Mouse (Mus musculus) heart, embryonic 15.5 days (tissue): Measurements from ENCODE around the gene Kif3a. TPM values are rescaled to one million over a fixed set of nuclear protein-coding genes. Genes with fewer than 3 reads are reported as not detected.
A peak's percentile ranks its signal among the peaks of the same experiment; 100 is the strongest.

Source experiments
- ATAC-seq: fragments of 200-750 bp; cut with Nextera tagmentation; replicated peaks from 2 replicates; pipeline ENCODE4 v1.8.0; 2017; ENCODE audit warnings: low read depth, moderate TSS enrichment; ENCODE audit not compliant: insufficient number of reproducible peaks, insufficient read depth, low FRiP score
- H3K27ac ChIP-seq: fragments of 300-500 bp; sonication (generic); 2 replicates; pipeline ENCODE4 v1.5.1; 2015; ENCODE audit warnings: mild to moderate bottlenecking, inconsistent platforms
- H3K27me3 ChIP-seq: fragments of 300-500 bp; sonication (generic); 2 replicates; pipeline ENCODE4 v1.6.1; 2015; ENCODE audit warnings: inconsistent platforms
- H3K36me3 ChIP-seq: fragments of 300-500 bp; sonication (generic); 2 replicates; pipeline ENCODE4 v1.6.1; 2015; ENCODE audit warnings: mild to moderate bottlenecking, inconsistent platforms
- H3K4me1 ChIP-seq: fragments of 300-500 bp; sonication (generic); replicated peaks from 2 replicates; pipeline ENCODE4 v1.6.1; 2015; ENCODE audit warnings: inconsistent platforms
- H3K4me2 ChIP-seq: fragments of 300-500 bp; sonication (generic); 2 replicates; pipeline ENCODE4 v1.6.1; 2015; ENCODE audit warnings: inconsistent platforms, mild to moderate bottlenecking, moderate library complexity
- H3K4me3 ChIP-seq: fragments of 300-500 bp; sonication (generic); 2 replicates; pipeline ENCODE4 v1.5.1; 2015; ENCODE audit warnings: mild to moderate bottlenecking, inconsistent platforms
- H3K9ac ChIP-seq: fragments of 300-500 bp; sonication (generic); 2 replicates; pipeline ENCODE4 v1.6.1; 2015; ENCODE audit warnings: mild to moderate bottlenecking, inconsistent platforms
- H3K9me3 ChIP-seq: fragments of 300-500 bp; sonication (generic); replicated peaks from 2 replicates; pipeline ENCODE4 v1.6.1; 2016; ENCODE audit warnings: inconsistent platforms
- WGBS: fragments of 180-500 bp; shearing (Covaris S2); methylation state at CpG from one replicate; pipeline ENCODE4 v1.1.7; 2015; ENCODE audit warnings: mixed read lengths; 5-methylcytosine and 5-hydroxymethylcytosine counted together
- polyA plus RNA-seq: library from polyadenylated mRNA; unstranded; fragments of >200 nt; fragmentation: Nextera tagmentation; extraction: Ambion mirVana; gene quantifications from 2 replicates; pipeline ENCODE4 v1.2.1, GENCODE M21; 2015

The Kif3a gene
- polyA plus RNA-seq, 1 experiment from 2014 or later, result 43.5 TPM

DNA sequence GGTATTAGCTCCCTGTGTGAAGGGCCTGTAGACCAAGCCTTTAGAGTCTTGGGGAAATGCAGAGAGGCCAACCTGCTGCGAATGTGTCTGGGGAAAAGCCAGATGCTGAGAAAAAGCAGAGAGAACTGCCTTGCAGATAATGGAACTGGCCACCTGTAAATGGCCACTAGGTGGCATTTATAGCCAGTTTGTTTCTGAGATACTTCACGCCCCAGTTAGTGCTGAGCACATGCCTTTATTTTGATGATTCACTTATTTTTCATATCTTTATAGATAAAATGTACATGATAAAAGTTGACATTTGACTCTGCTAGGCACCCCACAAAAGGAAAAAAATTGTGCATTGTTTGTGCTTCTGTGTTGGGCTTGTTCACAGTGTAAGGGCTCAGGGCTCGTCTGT lies 17.7 kb downstream of the Kif3a start:
- Histone ChIP-seq H3K4me1 (0 out of 2 replicates have a peak, but pooled peaks cover 3% of the 10 kb centered on the region), H3K36me3 (peaks cover 44% of the 10 kb centered on the region), H3K9me3 (no peaks in the 10 kb centered on the region), H3K4me2 (no peak overlapping the region), H3K27ac (no peak overlapping the region), H3K27me3 (no peaks in the 10 kb centered on the region), H3K4me3 (no peak overlapping the region), H3K9ac (no peak overlapping the region)
- WGBS, result 50% methylated on average over 3 of the region's 3 CpGs
- no peak for ATAC-seq

DNA sequence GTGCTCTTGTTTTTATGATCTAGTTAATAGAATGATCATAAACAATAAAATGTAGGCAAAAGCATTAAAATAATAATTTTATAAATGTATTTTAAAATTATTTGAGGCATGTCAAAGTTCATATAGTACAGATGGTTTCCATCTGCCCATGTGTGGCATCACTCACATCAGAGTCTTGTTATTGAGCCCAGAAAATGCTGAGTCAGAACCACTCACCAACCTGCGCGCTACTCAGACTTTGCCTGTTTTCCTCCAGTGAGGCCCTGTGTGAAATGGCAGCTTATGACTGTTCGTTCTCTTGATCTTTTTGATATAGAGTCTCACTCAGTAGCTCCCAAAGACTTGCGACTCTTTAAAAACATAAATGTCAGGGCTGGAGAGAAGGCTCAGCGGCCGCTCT lies 18.3 kb downstream of the Kif3a start:
- Histone ChIP-seq H3K36me3 (peaks cover 39% of the 10 kb centered on the region), H3K9ac (no peak overlapping the region), H3K4me2 (no peak overlapping the region), H3K4me3 (no peak overlapping the region), H3K27ac (no peak overlapping the region), H3K27me3 (no peaks in the 10 kb centered on the region), H3K9me3 (no peaks in the 10 kb centered on the region), H3K4me1 (peaks cover 6% of the 10 kb centered on the region; the same call in 1 of the 2 replicates)
- no peak for ATAC-seq
- 61% methylated on average over 6 of the region's 6 CpGs for WGBS

DNA sequence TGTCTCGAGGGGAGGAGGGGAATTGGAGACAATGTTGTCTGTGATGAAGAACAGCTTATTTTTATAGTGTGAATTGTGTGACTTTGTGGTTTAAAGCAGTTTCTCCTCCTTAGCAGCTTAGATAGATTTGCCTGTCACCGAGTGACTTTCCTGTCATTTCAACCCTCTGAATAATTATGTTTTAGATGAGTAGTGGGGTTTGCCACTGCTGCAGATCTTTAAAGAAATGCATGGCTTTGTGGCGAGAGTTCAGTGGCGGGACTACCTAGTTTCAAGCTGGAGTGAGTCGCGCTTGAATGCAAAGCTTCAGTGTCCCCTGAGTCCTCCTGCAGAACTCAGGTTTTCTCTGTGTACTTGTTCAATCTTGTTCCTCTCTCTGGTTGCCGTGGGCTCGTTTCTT lies 21.1 kb downstream of the Kif3a start:
- Histone ChIP-seq H3K27me3 (no peaks in the 10 kb centered on the region), H3K9ac (no peak overlapping the region), H3K36me3 (peaks cover 32% of the 10 kb centered on the region), H3K4me2 (no peak overlapping the region), H3K4me3 (no peak overlapping the region), H3K9me3 (no peaks in the 10 kb centered on the region), H3K27ac (no peak overlapping the region), H3K4me1 (peaks cover 6% of the 10 kb centered on the region; the same call in 1 of the 2 replicates)
- no peak for ATAC-seq
- 76% methylated on average over 8 of the region's 8 CpGs for WGBS

DNA sequence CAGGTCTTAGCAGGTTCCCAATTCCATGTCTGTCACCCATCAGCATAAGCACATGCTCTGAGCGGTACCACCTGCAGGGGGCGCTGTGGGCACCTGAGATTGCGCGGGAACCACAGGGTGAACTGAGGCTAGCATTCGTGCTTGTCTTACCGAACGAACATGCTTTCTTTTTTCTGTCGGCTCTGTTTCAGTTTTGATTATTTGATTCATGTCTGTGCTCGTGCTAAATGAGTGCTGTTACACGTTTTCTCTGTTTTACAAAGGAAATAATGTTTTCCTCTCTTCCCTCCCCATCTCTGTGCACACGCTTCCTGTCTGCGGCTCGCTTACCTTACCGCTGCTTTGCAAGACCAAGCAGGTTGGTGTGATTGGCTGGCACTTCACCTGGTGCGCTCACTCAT lies 23.2 kb downstream of the Kif3a start:
- ATAC-seq, result no peak

DNA sequence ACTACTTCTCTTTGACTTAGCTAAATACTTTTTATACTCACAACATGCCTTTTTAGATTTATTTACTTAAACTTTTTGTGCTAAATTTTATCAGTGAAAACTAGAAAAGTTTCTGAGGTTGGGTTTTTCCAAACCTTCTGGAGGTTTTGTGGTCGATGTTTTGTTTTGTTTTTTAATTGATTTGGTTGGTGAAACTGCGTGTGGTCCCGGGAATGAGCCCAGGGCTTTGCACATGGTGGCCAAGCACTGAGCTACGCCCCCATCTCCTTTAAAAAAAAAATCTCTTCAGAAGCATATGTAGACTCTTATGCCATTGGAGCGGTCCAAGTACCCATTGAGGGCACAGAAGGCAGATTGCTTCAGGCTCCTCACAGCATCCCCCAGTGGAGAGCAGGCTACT lies 23.9 kb downstream of the Kif3a start:
- WGBS, result 95% methylated on average over 5 of the region's 5 CpGs
- H3K4me3 ChIP-seq, result no peak overlapping the region
- no peaks in the 10 kb centered on the region for H3K9me3 ChIP-seq
- H3K27ac ChIP-seq, result no peak overlapping the region
- H3K4me1 ChIP-seq, result peaks cover 3% of the 10 kb centered on the region; the same call in 1 of the 2 replicates
- H3K36me3 ChIP-seq, result peaks cover 25% of the 10 kb centered on the region
- no peak overlapping the region for H3K9ac ChIP-seq
- no peaks in the 10 kb centered on the region for H3K27me3 ChIP-seq
- no peak overlapping the region for H3K4me2 ChIP-seq
- no peak for ATAC-seq

More for the DNA sequence above, 23.2 kb downstream of the Kif3a start:
- H3K4me2 ChIP-seq, result no peak overlapping the region
- H3K9ac ChIP-seq, result no peak overlapping the region
- no peaks in the 10 kb centered on the region for H3K27me3 ChIP-seq
- H3K36me3 ChIP-seq, result peaks cover 25% of the 10 kb centered on the region
- no peak overlapping the region for H3K27ac ChIP-seq
- no peaks in the 10 kb centered on the region for H3K9me3 ChIP-seq
- WGBS, result 38% methylated on average over 15 of the region's 15 CpGs
- peaks cover 6% of the 10 kb centered on the region; the same call in 1 of the 2 replicates for H3K4me1 ChIP-seq
- H3K4me3 ChIP-seq, result no peak overlapping the region

DNA sequence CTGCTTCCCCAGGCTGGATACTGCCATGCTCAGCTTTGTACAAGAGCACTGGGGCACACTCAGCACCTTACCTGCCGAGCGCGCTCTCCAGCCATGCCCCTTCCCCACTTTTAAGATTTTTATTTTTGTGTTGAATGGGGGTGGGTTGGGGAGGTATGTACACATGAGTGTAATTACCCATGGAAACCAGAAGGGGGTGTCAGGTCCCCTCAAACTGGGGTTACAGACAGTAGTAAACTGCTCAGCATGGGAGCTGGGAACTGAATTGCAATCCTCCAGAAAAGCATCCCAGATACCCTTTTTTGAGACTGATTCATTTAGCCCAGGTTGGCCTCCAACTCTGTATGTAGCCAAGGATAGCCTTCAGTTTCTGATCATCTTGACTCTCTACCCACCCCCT lies 37.8 kb downstream of the Kif3a start:
- H3K9me3 ChIP-seq, result no peaks in the 10 kb centered on the region
- H3K36me3 ChIP-seq, result no peaks in the 10 kb centered on the region
- H3K9ac ChIP-seq, result no peak overlapping the region
- peaks cover 8% of the 10 kb centered on the region for H3K4me1 ChIP-seq
- no peak overlapping the region for H3K4me3 ChIP-seq
- 86% methylated on average over 3 of the region's 3 CpGs for WGBS
- H3K4me2 ChIP-seq, result no peak overlapping the region
- no peak for ATAC-seq
- H3K27ac ChIP-seq, result no peak overlapping the region
- H3K27me3 ChIP-seq, result no peaks in the 10 kb centered on the region

DNA sequence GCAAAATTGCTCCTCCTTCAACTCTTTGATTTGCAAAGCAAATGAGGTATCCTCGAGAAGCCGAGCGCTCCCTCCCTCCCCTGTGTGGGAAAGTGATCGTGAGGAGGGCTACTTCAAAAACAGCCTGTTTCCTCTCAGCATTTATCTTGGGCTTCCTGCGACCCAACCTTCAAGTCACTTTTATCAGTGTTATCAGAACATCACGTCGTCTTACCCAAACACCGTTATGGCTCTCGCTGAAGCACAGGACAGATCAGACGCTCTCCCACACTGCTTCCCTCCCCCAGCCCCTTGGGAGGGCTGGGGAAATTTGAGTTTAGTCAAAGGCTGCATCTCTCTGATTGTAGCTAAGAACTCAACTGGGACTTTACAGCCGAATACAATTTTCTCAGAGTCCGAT lies 38.4 kb downstream of the Kif3a start:
- Histone ChIP-seq H3K4me3 (no peak overlapping the region), H3K36me3 (no peaks in the 10 kb centered on the region), H3K27ac (no peak overlapping the region), H3K4me2 (peak overlapping the region; percentile 29), H3K9ac (no peak overlapping the region), H3K27me3 (no peaks in the 10 kb centered on the region), H3K4me1 (peaks cover 8% of the 10 kb centered on the region), H3K9me3 (no peaks in the 10 kb centered on the region)
- WGBS, result 6% methylated on average over 12 of the region's 12 CpGs
- ATAC-seq, result no peak

DNA sequence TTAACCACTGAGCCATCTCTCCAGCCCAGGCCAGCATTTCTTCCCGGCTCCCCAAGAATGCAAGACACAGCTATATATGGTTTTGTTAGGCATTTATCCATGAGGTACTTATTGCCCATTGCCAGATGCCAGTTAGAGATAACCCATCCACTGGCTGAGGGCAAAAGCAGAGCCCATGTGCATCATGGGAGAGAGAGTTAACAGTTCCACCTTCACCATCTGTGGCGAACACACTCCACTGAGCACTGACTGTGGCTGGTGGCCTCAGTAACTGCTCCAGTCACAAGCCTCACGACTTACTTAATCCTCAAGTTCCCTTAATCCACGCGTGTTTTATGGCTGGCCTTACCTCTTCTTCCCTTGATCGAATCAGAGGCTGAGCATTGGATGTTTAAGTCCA lies 42.1 kb downstream of the Kif3a start:
- H3K4me3 ChIP-seq, result no peak overlapping the region
- no peaks in the 10 kb centered on the region for H3K36me3 ChIP-seq
- no peaks in the 10 kb centered on the region for H3K9me3 ChIP-seq
- peaks cover 8% of the 10 kb centered on the region for H3K4me1 ChIP-seq
- no peaks in the 10 kb centered on the region for H3K27me3 ChIP-seq
- H3K4me2 ChIP-seq, result no peak overlapping the region
- WGBS, result 80% methylated on average over 6 of the region's 6 CpGs
- H3K27ac ChIP-seq, result no peak overlapping the region
- no peak for ATAC-seq
- no peak overlapping the region for H3K9ac ChIP-seq

DNA sequence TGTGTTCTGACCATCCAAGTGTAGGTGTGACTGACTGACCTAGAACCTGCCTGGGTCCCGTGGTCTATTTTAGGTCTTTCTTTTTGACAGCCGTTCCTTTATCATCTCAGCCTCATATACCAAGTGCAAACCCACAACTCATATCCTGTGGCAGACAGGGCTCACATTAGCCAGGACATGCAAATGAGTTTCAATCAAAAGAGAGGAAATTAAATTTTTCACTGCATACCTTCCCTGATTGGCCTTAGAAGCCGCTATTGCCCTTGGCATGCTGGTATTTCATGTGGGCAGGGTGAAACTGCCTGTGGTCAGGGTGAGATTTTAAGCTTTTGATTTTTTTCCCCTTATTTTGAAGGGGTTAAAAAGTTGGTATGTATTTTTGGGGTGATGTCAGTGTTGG lies 42.5 kb downstream of the Kif3a start:
- 56% methylated on average over 3 of the region's 3 CpGs for WGBS
- no peak for ATAC-seq
- no peaks in the 10 kb centered on the region for H3K36me3 ChIP-seq
- peaks cover 8% of the 10 kb centered on the region for H3K4me1 ChIP-seq
- no peaks in the 10 kb centered on the region for H3K9me3 ChIP-seq
- H3K4me2 ChIP-seq, result no peak overlapping the region
- H3K27me3 ChIP-seq, result no peaks in the 10 kb centered on the region
- H3K9ac ChIP-seq, result no peak overlapping the region
- no peak overlapping the region for H3K27ac ChIP-seq
- H3K4me3 ChIP-seq, result no peak overlapping the region

DNA sequence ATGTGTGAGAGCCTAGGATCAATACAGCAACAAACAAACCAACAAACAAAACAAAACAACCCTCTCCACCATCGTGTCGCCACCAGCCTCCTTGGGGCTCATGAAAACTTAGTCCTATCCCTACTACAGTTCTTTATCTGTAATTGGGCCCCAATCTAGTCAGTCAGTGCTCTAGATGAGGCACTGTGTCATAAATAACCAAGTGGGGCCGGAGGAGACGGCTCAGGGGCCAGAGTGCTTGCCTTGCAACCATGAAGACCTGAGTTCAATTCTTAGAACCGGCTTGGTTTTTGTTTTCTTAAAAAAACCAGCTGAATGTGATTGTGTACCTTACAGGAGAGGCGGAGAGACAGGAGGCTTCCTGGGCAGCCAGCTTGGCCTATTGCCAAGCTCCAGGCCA lies 48.0 kb downstream of the Kif3a start:
- Histone ChIP-seq H3K9ac (no peak overlapping the region), H3K4me1 (no peaks in the 10 kb centered on the region), H3K36me3 (no peaks in the 10 kb centered on the region), H3K27me3 (no peaks in the 10 kb centered on the region), H3K4me2 (no peak overlapping the region), H3K27ac (no peak overlapping the region), H3K4me3 (no peak overlapping the region), H3K9me3 (no peaks in the 10 kb centered on the region)
- ATAC-seq, result no peak
- 60% methylated on average over 6 of the region's 6 CpGs for WGBS

DNA sequence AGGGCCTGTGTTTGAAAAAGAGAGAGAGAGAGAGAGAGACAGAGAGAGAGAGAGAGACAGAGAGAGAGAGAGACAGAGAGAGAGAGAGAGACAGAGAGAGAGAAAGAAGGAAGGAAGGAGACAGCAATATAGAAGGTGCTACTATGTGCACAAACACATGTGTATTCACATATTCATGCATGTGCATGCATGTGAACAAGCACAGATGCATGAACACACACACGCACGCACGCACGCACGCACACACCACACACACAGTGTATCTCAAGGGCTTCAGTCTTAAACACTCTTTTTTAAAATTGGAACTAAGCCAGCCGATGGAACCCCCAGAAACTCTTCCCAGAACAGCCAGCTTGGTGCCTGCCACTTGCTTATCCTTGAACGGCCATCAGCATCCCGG lies 48.4 kb downstream of the Kif3a start:
- WGBS, result 90% methylated on average over 8 of the region's 8 CpGs

DNA sequence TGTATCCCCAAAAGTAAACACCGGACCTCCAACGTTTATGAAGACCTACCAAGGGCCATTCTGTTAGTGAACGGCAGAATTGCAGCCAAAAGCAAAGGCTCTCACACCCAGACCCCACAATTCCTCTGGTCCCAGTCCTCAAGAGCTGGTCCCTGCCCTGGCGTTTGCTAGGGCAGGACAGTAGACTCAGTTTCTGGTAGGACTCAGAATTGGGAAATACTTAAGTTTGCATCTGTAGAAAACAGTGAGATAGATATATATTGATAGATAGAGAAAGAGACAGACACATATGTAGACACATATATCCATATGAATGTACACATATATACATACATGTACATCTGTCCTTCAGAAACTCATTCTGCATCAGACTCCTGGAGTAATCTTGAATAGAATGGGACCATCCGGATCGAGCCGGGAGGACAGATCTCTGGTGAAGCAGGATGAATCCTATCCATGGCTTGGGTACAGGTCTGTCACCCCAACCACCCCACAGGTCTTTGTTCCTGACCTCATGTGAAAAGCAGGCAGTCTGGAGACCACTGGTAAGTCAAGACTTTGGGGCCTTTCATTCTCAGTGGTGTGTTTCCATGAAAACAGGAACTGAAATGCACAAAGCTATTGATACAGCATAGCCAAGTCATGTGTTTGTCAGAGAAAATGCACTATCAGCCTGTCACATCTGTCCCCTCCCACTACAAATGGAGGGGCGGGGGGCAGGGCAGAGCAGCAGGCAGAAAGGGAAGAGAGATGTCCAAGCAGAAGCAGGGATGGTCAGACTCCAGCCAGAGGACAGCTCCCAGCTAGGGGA lies 49.8 kb downstream of the Kif3a start:
- no peaks in the 10 kb centered on the region for H3K36me3 ChIP-seq
- no peak for ATAC-seq
- H3K4me2 ChIP-seq, result no peak overlapping the region
- no peak overlapping the region for H3K9ac ChIP-seq
- H3K27ac ChIP-seq, result no peak overlapping the region
- no peak overlapping the region for H3K4me3 ChIP-seq
- no peaks in the 10 kb centered on the region for H3K9me3 ChIP-seq
- no peaks in the 10 kb centered on the region for H3K4me1 ChIP-seq
- H3K27me3 ChIP-seq, result no peaks in the 10 kb centered on the region
- WGBS, result 74% methylated on average over 8 of the region's 8 CpGs

More for the DNA sequence above, 48.4 kb downstream of the Kif3a start:
- no peak overlapping the region for H3K4me3 ChIP-seq
- no peak for ATAC-seq
- H3K4me1 ChIP-seq, result no peaks in the 10 kb centered on the region
- no peaks in the 10 kb centered on the region for H3K9me3 ChIP-seq
- H3K9ac ChIP-seq, result no peak overlapping the region
- no peak overlapping the region for H3K4me2 ChIP-seq
- no peaks in the 10 kb centered on the region for H3K27me3 ChIP-seq
- H3K27ac ChIP-seq, result no peak overlapping the region
- no peaks in the 10 kb centered on the region for H3K36me3 ChIP-seq
